Mouse (Mus musculus): ENCODE data around the gene Cyp46a1. TPM values are rescaled to one million over a fixed set of nuclear protein-coding genes. Genes with fewer than 3 reads are reported as not detected.

The Cyp46a1 gene
- total and polyA plus RNA-seq, 3 experiments: not detected

DNA sequence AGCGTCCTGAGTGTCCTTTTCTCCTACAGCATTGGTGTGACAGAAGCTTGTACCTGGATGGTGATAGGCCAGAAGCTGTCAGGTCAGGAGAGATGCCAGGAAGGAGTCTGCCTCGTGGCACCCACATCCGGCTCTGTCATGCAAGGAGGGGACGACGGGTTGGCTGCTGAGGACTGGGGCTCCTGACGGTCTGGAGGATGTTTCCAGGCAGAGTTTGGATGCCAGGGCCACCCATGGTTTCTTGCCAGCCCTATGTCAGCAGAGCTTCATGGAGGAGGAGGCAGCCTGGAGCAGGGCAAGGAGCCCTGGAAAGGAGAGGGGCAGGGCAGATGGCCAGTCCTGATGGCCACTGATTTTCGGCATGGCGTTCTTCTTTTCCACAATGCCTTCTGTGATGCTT, 65.0 kb downstream of the Cyp46a1 start:
- H3K27me3 ChIP-seq (ENCODE audit: control insufficient read depth in 1 of 2, insufficient read depth in 2 of 2, low read length in 2 of 2): no peaks in the 10 kb centered on the region

DNA sequence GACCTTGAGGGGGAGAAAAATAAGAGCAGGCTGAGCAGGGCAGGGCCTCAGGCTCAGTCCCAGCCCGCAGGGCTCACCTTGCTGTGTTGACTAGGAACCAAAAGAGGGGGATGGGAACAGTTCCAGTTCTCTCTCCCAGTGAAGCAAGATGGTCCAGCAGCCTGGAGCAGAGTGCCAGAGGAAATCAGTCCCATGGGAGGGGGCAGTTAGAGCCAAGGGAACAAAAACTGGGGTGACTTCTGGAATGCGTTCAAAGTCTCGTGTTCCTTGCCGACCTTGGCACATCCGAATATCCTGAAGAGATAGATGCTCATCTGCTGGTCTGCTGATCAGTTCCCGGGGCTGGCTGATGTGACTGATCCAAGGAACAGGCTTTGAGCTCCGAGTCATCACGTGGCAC, 66.8 kb downstream of the Cyp46a1 start:
- H3K4me3 ChIP-seq (ENCODE audit: control insufficient read depth in 1 of 2, insufficient read depth in 1 of 2, low read depth in 2 of 2, low read length in 2 of 2): no peak overlapping the region

More for the DNA sequence above, 65.0 kb downstream of the Cyp46a1 start:
- no peak for TF ChIP-seq ZNF384 (IDR thresholded peaks at IDR 0.05; ENCODE audit: low read depth, low read length)
- TF ChIP-seq MAZ (IDR thresholded peaks at IDR 0.05; ENCODE audit: low read depth, low read length): no peak
- TF ChIP-seq TCF12 (IDR thresholded peaks at IDR 0.05; ENCODE audit: low read depth, low read length): no peak
- no peak for TF ChIP-seq TAL1 (IDR thresholded peaks at IDR 0.05; ENCODE audit: low read length)
- no peak for TF ChIP-seq UBTF (IDR thresholded peaks at IDR 0.05; ENCODE audit: borderline replicate concordance, insufficient read depth, low read depth, low read length)
- no peak for TF ChIP-seq SMC3 (IDR thresholded peaks at IDR 0.05; ENCODE audit: low read depth, low read length)
- no peak for TF ChIP-seq GABPA (IDR thresholded peaks at IDR 0.05; ENCODE audit: low read depth, low read length)
- no peak for TF ChIP-seq ELF1 (IDR thresholded peaks at IDR 0.05; ENCODE audit: low read depth, low read length)
- TF ChIP-seq MEF2A (IDR thresholded peaks at IDR 0.05; ENCODE audit: extremely low read depth, insufficient replicate concordance, low read depth, low read length, poor library complexity, severe bottlenecking): no peak
- no peak for TF ChIP-seq EP300 (IDR thresholded peaks at IDR 0.05; ENCODE audit: low read depth in 1 of 2, low read length in 2 of 2)
- TF ChIP-seq MYC (IDR thresholded peaks at IDR 0.05; ENCODE audit: low read depth, low read length): no peak
- no peak for TF ChIP-seq E2F4 (IDR thresholded peaks at IDR 0.05; ENCODE audit: borderline replicate concordance, low read depth, low read length)
- TF ChIP-seq SIN3A (IDR thresholded peaks at IDR 0.05; ENCODE audit: low read length): no peak
- Histone ChIP-seq H3K9me3 (replicated peaks; ENCODE audit: insufficient read depth, low read length) (no peaks in the 10 kb centered on the region), H3K36me3 (ENCODE audit: control insufficient read depth in 1 of 2, insufficient read depth in 2 of 2, low read length in 2 of 2) (no peaks in the 10 kb centered on the region), H3K4me1 (ENCODE audit: control insufficient read depth in 1 of 2, insufficient read depth in 2 of 2, low read length in 2 of 2) (no peaks in the 10 kb centered on the region), H3K79me2 (ENCODE audit: control insufficient read depth, insufficient read depth, low read length, poor library complexity) (no peaks in the 10 kb centered on the region), H3K9ac (ENCODE audit: control insufficient read depth, low read depth, low read length, poor library complexity, severe bottlenecking) (no peak overlapping the region), H3K4me3 (ENCODE audit: control insufficient read depth in 1 of 2, insufficient read depth in 1 of 2, low read depth in 2 of 2, low read length in 2 of 2) (no peak overlapping the region), H3K27ac (ENCODE audit: control insufficient read depth, low read depth, low read length) (no peak overlapping the region)
- DNase-seq (ENCODE audit: low read depth, low spot score): no peak

More for the DNA sequence above, 66.8 kb downstream of the Cyp46a1 start:
- Histone ChIP-seq H3K36me3 (ENCODE audit: control insufficient read depth in 1 of 2, insufficient read depth in 2 of 2, low read length in 2 of 2) (no peaks in the 10 kb centered on the region), H3K9ac (ENCODE audit: control insufficient read depth, low read depth, low read length, poor library complexity, severe bottlenecking) (no peak overlapping the region), H3K27me3 (ENCODE audit: control insufficient read depth in 1 of 2, insufficient read depth in 2 of 2, low read length in 2 of 2) (no peaks in the 10 kb centered on the region), H3K4me1 (ENCODE audit: control insufficient read depth in 1 of 2, insufficient read depth in 2 of 2, low read length in 2 of 2) (no peaks in the 10 kb centered on the region), H3K9me3 (replicated peaks; ENCODE audit: insufficient read depth, low read length) (no peaks in the 10 kb centered on the region), H3K27ac (ENCODE audit: control insufficient read depth, low read depth, low read length) (no peak overlapping the region), H3K79me2 (ENCODE audit: control insufficient read depth, insufficient read depth, low read length, poor library complexity) (no peaks in the 10 kb centered on the region)
- no peak for DNase-seq (ENCODE audit: low read depth, low spot score)
- no peak for TF ChIP-seq POLR2AphosphoS5 (IDR thresholded peaks at IDR 0.05; ENCODE audit: borderline replicate concordance, low read depth, low read length)
- TF ChIP-seq ETS1 (IDR thresholded peaks at IDR 0.05; ENCODE audit: low read depth, low read length): no peak
- TF ChIP-seq POLR2AphosphoS2 (IDR thresholded peaks at IDR 0.05; ENCODE audit: low read length): no peak
- TF ChIP-seq MAX (IDR thresholded peaks at IDR 0.05; ENCODE audit: low read length): no peak
- no peak for TF ChIP-seq BHLHE40 (IDR thresholded peaks at IDR 0.05; ENCODE audit: borderline replicate concordance, low read depth, low read length)
- no peak for TF ChIP-seq EP300 (IDR thresholded peaks at IDR 0.05; ENCODE audit: low read depth in 1 of 2, low read length in 2 of 2)
- TF ChIP-seq RCOR1 (IDR thresholded peaks at IDR 0.05; ENCODE audit: low read depth, low read length): no peak

Measured in MEL (cell line).